Mouse (Mus musculus): ENCODE results near the gene Kif21a. TPM values are rescaled to one million over a fixed set of nuclear protein-coding genes. Genes with fewer than 3 reads are reported as not detected.

Gene Kif21a
- total and polyA plus RNA-seq, 3 experiments = not detected

- Histone ChIP-seq H3K4me1 (ENCODE audit: control insufficient read depth in 1 of 2, insufficient read depth in 2 of 2, low read length in 2 of 2) (no peaks in the 10 kb centered on the region), H3K27ac (ENCODE audit: control insufficient read depth, low read depth, low read length) (no peak overlapping the region), H3K4me3 (ENCODE audit: control insufficient read depth in 1 of 2, insufficient read depth in 1 of 2, low read depth in 2 of 2, low read length in 2 of 2) (no peak overlapping the region), H3K9ac (ENCODE audit: control insufficient read depth, low read depth, low read length, poor library complexity, severe bottlenecking) (no peak overlapping the region), H3K36me3 (ENCODE audit: control insufficient read depth in 1 of 2, insufficient read depth in 2 of 2, low read length in 2 of 2) (no peaks in the 10 kb centered on the region), H3K9me3 (replicated peaks; ENCODE audit: insufficient read depth, low read length) (no peaks in the 10 kb centered on the region), H3K79me2 (ENCODE audit: control insufficient read depth, insufficient read depth, low read length, poor library complexity) (no peaks in the 10 kb centered on the region), H3K27me3 (ENCODE audit: control insufficient read depth in 1 of 2, insufficient read depth in 2 of 2, low read length in 2 of 2) (no peaks in the 10 kb centered on the region)
- TF ChIP-seq TCF12 (IDR thresholded peaks at IDR 0.05; ENCODE audit: low read depth, low read length) = no peak
- TF ChIP-seq MAFK (IDR thresholded peaks at IDR 0.05; ENCODE audit: borderline replicate concordance, low read depth, low read length) = no peak
- TF ChIP-seq E2F4 (IDR thresholded peaks at IDR 0.05; ENCODE audit: borderline replicate concordance, low read depth, low read length) = no peak
- TF ChIP-seq BHLHE40 (IDR thresholded peaks at IDR 0.05; ENCODE audit: borderline replicate concordance, low read depth, low read length) = no peak
- no peak for TF ChIP-seq CHD2 (IDR thresholded peaks at IDR 0.05; ENCODE audit: low read length)
- no peak for TF ChIP-seq USF2 (IDR thresholded peaks at IDR 0.05; ENCODE audit: borderline replicate concordance in 1 of 2, insufficient read depth in 1 of 2, low read depth in 1 of 2, low read length in 2 of 2)
- TF ChIP-seq ELF1 (IDR thresholded peaks at IDR 0.05; ENCODE audit: low read depth, low read length) = no peak
- no peak for TF ChIP-seq ZKSCAN1 (IDR thresholded peaks at IDR 0.05; ENCODE audit: low read depth, low read length)
- TF ChIP-seq ZMIZ1 (IDR thresholded peaks at IDR 0.05; ENCODE audit: low read depth, low read length) = no peak
- DNase-seq (ENCODE audit: low read depth, low spot score) = no peak
These were observed 62.0 kb downstream of the Kif21a start for GRCm38 (mm10) chr15:90987714-90988250.

DNA sequence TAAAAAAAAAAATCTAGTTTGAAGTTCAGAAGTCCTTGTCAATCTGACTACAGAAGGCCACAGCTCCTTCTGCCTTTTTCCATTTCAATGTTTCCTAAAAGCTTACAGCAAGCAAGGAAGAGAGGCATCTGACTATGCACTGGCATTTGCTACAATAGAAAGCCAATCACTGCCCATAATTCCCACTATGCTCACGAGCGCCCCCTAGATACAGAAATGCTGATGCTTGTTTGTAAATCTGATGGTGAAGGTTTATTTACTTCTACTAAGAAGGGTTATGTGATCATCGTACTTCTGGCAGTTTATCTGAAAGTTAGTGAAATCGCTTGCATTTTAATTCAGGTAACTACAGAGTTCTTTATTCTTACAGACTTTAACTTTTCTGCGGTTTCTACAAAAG is 73.8 kb downstream of the Kif21a start:
- H3K4me3 ChIP-seq (ENCODE audit: control insufficient read depth in 1 of 2, insufficient read depth in 1 of 2, low read depth in 2 of 2, low read length in 2 of 2) = no peak overlapping the region
- no peaks in the 10 kb centered on the region for H3K4me1 ChIP-seq (ENCODE audit: control insufficient read depth in 1 of 2, insufficient read depth in 2 of 2, low read length in 2 of 2)
- no peaks in the 10 kb centered on the region for H3K36me3 ChIP-seq (ENCODE audit: control insufficient read depth in 1 of 2, insufficient read depth in 2 of 2, low read length in 2 of 2)
- H3K27me3 ChIP-seq (ENCODE audit: control insufficient read depth in 1 of 2, insufficient read depth in 2 of 2, low read length in 2 of 2) = no peaks in the 10 kb centered on the region
- H3K79me2 ChIP-seq (ENCODE audit: control insufficient read depth, insufficient read depth, low read length, poor library complexity) = no peaks in the 10 kb centered on the region
- H3K27ac ChIP-seq (ENCODE audit: control insufficient read depth, low read depth, low read length) = no peak overlapping the region
- DNase-seq (ENCODE audit: low read depth, low spot score) = no peak
- TF ChIP-seq ELF1 (IDR thresholded peaks at IDR 0.05; ENCODE audit: low read depth, low read length) = no peak
- peak in 2 of 3 experiments; percentile 12 to 20; a peak in 2 of 6 replicates for TF ChIP-seq CTCF (IDR thresholded peaks at IDR 0.05 in 2 of 3, conservative IDR thresholded peaks at IDR 0.05 in 1 of 3; ENCODE audit: control insufficient read depth in 1 of 3, insufficient read depth in 1 of 3, low read depth in 2 of 3, low read length in 3 of 3, poor library complexity in 1 of 3, severe bottlenecking in 1 of 3)
- H3K9ac ChIP-seq (ENCODE audit: control insufficient read depth, low read depth, low read length, poor library complexity, severe bottlenecking) = no peak overlapping the region
- no peaks in the 10 kb centered on the region for H3K9me3 ChIP-seq (replicated peaks; ENCODE audit: insufficient read depth, low read length)

DNA sequence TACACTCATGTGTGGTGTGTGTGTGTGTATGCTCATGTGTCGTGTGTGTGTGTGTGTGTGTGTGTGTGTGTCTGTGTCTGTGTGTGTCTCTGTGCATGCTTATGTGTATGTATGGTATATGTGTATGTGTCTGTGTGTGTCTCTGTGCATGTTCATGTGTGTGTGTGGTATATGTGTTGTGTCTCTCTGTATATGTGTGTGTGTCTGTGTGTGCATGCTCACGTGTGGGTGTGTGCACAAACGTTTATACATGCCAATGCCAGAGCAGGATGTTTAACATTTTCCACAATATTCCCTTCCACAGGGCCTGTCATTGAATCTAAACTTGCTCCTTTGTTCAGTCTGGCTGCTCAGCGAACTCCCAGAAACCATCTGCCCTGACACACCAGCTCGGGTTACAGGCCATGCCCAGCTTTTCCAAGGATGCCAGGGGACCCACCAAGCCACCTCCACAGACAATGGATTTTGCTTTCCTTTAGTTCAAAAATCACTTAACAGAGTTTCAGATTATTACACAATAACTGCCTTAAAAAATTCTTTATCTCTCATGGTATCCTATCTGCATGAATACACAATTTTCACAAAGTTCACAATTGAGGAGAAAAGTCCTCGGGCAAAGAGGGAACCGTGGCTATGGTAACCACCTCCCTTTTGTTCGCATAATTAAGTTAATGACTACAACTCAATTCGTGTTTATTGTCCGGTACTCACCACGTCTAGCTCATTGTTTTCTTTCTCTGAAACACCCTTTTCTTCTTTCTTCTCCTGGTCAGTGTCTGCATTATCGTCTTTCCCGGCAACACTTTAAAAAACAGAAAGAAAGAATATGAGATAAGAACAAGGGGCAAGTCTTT is 77.6 kb downstream of the Kif21a start:
- no peaks in the 10 kb centered on the region for H3K27me3 ChIP-seq (ENCODE audit: control insufficient read depth in 1 of 2, insufficient read depth in 2 of 2, low read length in 2 of 2)
- no peak overlapping the region for H3K27ac ChIP-seq (ENCODE audit: control insufficient read depth, low read depth, low read length)
- H3K9me3 ChIP-seq (replicated peaks; ENCODE audit: insufficient read depth, low read length) = no peaks in the 10 kb centered on the region
- no peak overlapping the region for H3K4me3 ChIP-seq (ENCODE audit: control insufficient read depth in 1 of 2, insufficient read depth in 1 of 2, low read depth in 2 of 2, low read length in 2 of 2)
- H3K36me3 ChIP-seq (ENCODE audit: control insufficient read depth in 1 of 2, insufficient read depth in 2 of 2, low read length in 2 of 2) = no peaks in the 10 kb centered on the region
- no peak for DNase-seq (ENCODE audit: low read depth, low spot score)
- H3K4me1 ChIP-seq (ENCODE audit: control insufficient read depth in 1 of 2, insufficient read depth in 2 of 2, low read length in 2 of 2) = no peaks in the 10 kb centered on the region
- H3K79me2 ChIP-seq (ENCODE audit: control insufficient read depth, insufficient read depth, low read length, poor library complexity) = no peaks in the 10 kb centered on the region
- TF ChIP-seq GABPA (IDR thresholded peaks at IDR 0.05; ENCODE audit: low read depth, low read length) (no peak), CTCF (IDR thresholded peaks at IDR 0.05 in 2 of 3, conservative IDR thresholded peaks at IDR 0.05 in 1 of 3; ENCODE audit: control insufficient read depth in 1 of 3, insufficient read depth in 1 of 3, low read depth in 2 of 3, low read length in 3 of 3, poor library complexity in 1 of 3, severe bottlenecking in 1 of 3) (no peak), POLR2AphosphoS5 (IDR thresholded peaks at IDR 0.05; ENCODE audit: borderline replicate concordance, low read depth, low read length) (no peak), MAZ (IDR thresholded peaks at IDR 0.05; ENCODE audit: low read depth, low read length) (no peak), MYC (IDR thresholded peaks at IDR 0.05; ENCODE audit: low read depth, low read length) (no peak), MAFK (IDR thresholded peaks at IDR 0.05; ENCODE audit: borderline replicate concordance, low read depth, low read length) (no peak), RAD21 (IDR thresholded peaks at IDR 0.05; ENCODE audit: low read depth, low read length) (no peak), MAX (IDR thresholded peaks at IDR 0.05; ENCODE audit: low read length) (no peak), TCF12 (IDR thresholded peaks at IDR 0.05; ENCODE audit: low read depth, low read length) (no peak), EP300 (IDR thresholded peaks at IDR 0.05; ENCODE audit: low read depth in 1 of 2, low read length in 2 of 2) (no peak)
- no peak overlapping the region for H3K9ac ChIP-seq (ENCODE audit: control insufficient read depth, low read depth, low read length, poor library complexity, severe bottlenecking)
